Mouse (Mus musculus) midbrain, embryonic 13.5 days (tissue): Measurements from ENCODE around the gene Bhlhe40. TPM values are rescaled to one million over a fixed set of nuclear protein-coding genes. Genes with fewer than 3 reads are reported as not detected.

Source experiments
- ATAC-seq: fragments of 200-750 bp; cut with Nextera tagmentation; 2 replicates; pipeline ENCODE4 v1.8.0; 2017; ENCODE audit warnings: mild to moderate bottlenecking, moderate TSS enrichment, moderate library complexity
- H3K27ac ChIP-seq: fragments of 300-500 bp; sonication (generic); 2 replicates; pipeline ENCODE4 v1.5.1; 2015; ENCODE audit warnings: inconsistent platforms, mild to moderate bottlenecking, moderate library complexity
- H3K27me3 ChIP-seq: fragments of 300-500 bp; sonication (generic); 2 replicates; pipeline ENCODE4 v1.6.1; 2015; ENCODE audit warnings: mild to moderate bottlenecking, inconsistent platforms
- H3K36me3 ChIP-seq: fragments of 300-500 bp; sonication (generic); 2 replicates; pipeline ENCODE4 v1.6.1; 2015; ENCODE audit warnings: mild to moderate bottlenecking, inconsistent platforms
- H3K4me1 ChIP-seq: fragments of 300-500 bp; sonication (generic); replicated peaks from 2 replicates; pipeline ENCODE4 v1.6.1; 2015; ENCODE audit warnings: inconsistent platforms
- H3K4me2 ChIP-seq: fragments of 300-500 bp; sonication (generic); replicated peaks from 2 replicates; pipeline ENCODE4 v1.6.1; 2015; ENCODE audit warnings: moderate library complexity, mild to moderate bottlenecking, inconsistent platforms
- H3K4me3 ChIP-seq: fragments of 300-500 bp; sonication (generic); replicated peaks from 2 replicates; pipeline ENCODE4 v1.5.1; 2015; ENCODE audit warnings: mild to moderate bottlenecking, inconsistent platforms
- H3K9ac ChIP-seq: fragments of 300-500 bp; sonication (generic); replicated peaks from 2 replicates; pipeline ENCODE4 v1.6.1; 2015; ENCODE audit warnings: mild to moderate bottlenecking, inconsistent platforms
- H3K9me3 ChIP-seq: fragments of 300-500 bp; sonication (generic); 2 replicates; pipeline ENCODE4 v1.6.1; 2016; ENCODE audit warnings: mild to moderate bottlenecking, inconsistent platforms
- WGBS: fragments of 180-500 bp; shearing (Covaris S2); methylation state at CpG from one replicate; pipeline ENCODE4 v1.1.7; 2015; 5-methylcytosine and 5-hydroxymethylcytosine counted together
- polyA plus RNA-seq: library from polyadenylated mRNA; unstranded; fragments of >200 nt; fragmentation: Nextera tagmentation; extraction: Ambion mirVana; gene quantifications from 2 replicates; pipeline ENCODE4 v1.2.1, GENCODE M21; 2015

Gene Bhlhe40
- polyA plus RNA-seq, 1 experiment from 2014 or later: 3.4 TPM

DNA sequence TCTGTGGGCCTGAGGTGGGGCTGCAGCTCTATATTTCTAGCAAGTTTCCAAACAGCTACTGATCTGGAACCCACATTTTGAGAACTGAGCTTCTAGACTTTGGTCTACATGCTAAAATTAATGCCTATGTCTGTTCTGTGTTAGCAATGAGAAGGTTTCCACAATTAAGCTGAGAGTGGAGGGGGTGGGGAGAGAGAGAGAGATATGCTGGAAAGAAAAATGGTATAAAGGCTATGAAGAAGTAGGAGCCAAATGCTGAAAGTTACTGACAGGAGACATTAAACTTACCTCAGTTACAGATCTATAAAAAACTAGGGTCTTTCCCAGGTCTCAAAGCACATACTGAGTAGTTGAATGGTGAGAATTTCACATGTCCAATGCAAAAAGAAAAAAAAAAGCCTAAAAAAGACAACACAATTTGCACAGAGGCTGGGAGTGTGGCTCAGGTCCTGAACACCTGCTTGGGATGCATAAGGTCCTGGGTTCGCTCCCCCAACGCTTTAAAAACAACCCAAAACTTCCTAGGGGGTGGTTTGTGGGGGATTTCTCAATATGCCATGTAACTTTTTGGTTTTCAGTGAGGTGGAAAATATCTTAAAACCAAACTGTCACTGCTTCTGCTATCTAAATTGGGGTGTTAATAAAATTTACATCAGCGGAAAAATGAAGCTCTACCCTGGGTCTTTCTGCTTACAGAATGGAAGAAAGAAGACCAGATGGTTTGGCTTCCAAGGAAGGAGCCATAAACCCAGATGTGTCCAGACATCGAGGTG is 50.9 kb downstream of the Bhlhe40 start:
- Histone ChIP-seq H3K4me3 (no peak overlapping the region), H3K4me2 (no peak overlapping the region), H3K36me3 (no peaks in the 10 kb centered on the region), H3K27me3 (no peaks in the 10 kb centered on the region), H3K4me1 (peaks cover 13% of the 10 kb centered on the region), H3K9me3 (no peaks in the 10 kb centered on the region; the same call in 1 of the 2 replicates), H3K9ac (no peak overlapping the region), H3K27ac (no peak overlapping the region)
- no peak for ATAC-seq
- WGBS: 83% methylated on average over 4 of the region's 4 CpGs

DNA sequence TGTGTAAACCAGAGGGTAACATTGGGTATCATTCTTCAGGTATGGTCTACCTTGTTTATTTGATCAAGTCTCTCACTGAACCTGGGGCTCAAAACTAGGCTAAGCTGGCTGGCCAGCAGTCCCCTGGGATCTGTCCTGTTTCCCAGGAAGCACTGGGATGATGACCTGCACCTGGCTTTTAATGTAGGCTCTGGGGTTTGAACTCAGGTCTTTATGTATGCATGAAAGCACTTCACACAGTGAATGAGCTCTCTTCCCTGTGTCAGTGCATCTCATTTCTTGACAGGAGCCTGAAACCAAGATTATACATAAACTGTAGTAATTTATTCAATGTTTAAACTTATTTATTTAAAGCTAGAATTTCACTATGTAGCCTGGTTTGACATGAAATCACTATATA is 51.7 kb downstream of the Bhlhe40 start:
- no peak overlapping the region for H3K27ac ChIP-seq
- no peak overlapping the region for H3K4me3 ChIP-seq
- no peak overlapping the region for H3K9ac ChIP-seq
- no peak overlapping the region for H3K4me2 ChIP-seq
- no peaks in the 10 kb centered on the region for H3K36me3 ChIP-seq
- no peaks in the 10 kb centered on the region; the same call in 1 of the 2 replicates for H3K9me3 ChIP-seq
- no peaks in the 10 kb centered on the region for H3K27me3 ChIP-seq
- peaks cover 13% of the 10 kb centered on the region for H3K4me1 ChIP-seq
- ATAC-seq: no peak

DNA sequence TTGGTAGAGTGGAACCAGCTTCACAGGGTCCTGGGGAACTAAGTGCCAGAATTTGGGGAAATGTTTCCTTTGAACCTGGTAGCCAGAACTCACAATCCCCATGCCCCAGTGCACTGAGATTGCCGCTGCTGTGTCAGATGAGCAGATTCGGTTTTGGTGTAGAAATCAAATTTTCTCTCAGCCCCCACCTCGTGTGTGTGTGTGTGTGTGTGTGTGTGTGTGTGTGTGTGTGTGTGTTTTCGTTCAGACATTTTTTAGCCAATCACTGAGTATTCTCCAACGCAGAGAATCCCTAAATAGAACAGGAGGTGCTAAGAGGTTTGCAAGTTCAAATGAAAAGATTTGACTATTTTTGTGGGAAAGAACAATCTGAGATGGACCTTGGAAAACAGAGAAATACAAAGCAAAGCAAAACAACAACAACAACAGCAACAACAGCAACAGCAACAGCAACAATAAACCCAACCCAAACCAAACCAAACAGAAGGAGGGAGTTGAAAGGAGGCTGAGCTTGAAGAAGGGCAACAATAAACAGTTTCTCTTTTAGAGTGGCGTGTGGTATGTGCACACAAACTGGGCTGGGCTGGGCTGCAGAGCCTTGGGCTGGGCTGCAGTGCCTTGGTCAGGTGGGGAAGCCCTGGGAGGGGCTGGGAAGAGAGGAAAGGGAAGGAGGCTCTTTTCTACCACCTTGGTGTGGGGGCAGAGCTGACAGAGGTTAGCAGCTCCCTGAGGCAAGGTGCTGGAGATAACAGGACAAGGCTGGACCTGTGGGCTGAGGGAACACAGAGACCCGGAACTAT is 52.9 kb downstream of the Bhlhe40 start:
- Histone ChIP-seq H3K4me2 (no peak overlapping the region), H3K9me3 (no peaks in the 10 kb centered on the region; the same call in 1 of the 2 replicates), H3K4me3 (no peak overlapping the region), H3K9ac (no peak overlapping the region), H3K27me3 (no peaks in the 10 kb centered on the region), H3K36me3 (no peaks in the 10 kb centered on the region), H3K4me1 (peaks cover 13% of the 10 kb centered on the region), H3K27ac (no peak overlapping the region)
- no peak for ATAC-seq
- 73% methylated on average over 7 of the region's 7 CpGs for WGBS

Other genes with a start within 250 kb of the Bhlhe40 start
- 82.3 and 83.5 TPM in 2 replicates for gene Arl8b, start 122.5 kb downstream of the Bhlhe40 start, polyA plus RNA-seq
- 5.0 and 6.6 TPM in 2 replicates for gene Edem1, start 168.0 kb downstream of the Bhlhe40 start, polyA plus RNA-seq